Mouse (Mus musculus) midbrain, embryonic 15.5 days (tissue): ENCODE results near the gene Akap13. TPM values are rescaled to one million over a fixed set of nuclear protein-coding genes. Genes with fewer than 3 reads are reported as not detected.

Source experiments
- ATAC-seq: fragments of 200-750 bp; cut with Nextera tagmentation; replicated peaks from 2 replicates; pipeline ENCODE4 v1.8.0; 2017; ENCODE audit warnings: moderate TSS enrichment
- H3K27ac ChIP-seq: fragments of 300-500 bp; sonication (generic); 2 replicates; pipeline ENCODE4 v1.5.1; 2015; ENCODE audit warnings: mild to moderate bottlenecking, inconsistent platforms
- H3K27me3 ChIP-seq: fragments of 300-500 bp; sonication (generic); replicated peaks from 2 replicates; pipeline ENCODE4 v1.6.1; 2015; ENCODE audit warnings: inconsistent platforms
- H3K36me3 ChIP-seq: fragments of 300-500 bp; sonication (generic); replicated peaks from 2 replicates; pipeline ENCODE4 v1.6.1; 2015; ENCODE audit warnings: inconsistent platforms
- H3K4me1 ChIP-seq: fragments of 300-500 bp; sonication (generic); 2 replicates; pipeline ENCODE4 v1.6.1; 2015; ENCODE audit warnings: inconsistent platforms
- H3K4me2 ChIP-seq: fragments of 300-500 bp; sonication (generic); 2 replicates; pipeline ENCODE4 v1.6.1; 2015; ENCODE audit warnings: inconsistent platforms, mild to moderate bottlenecking, moderate library complexity
- H3K4me3 ChIP-seq: fragments of 300-500 bp; sonication (generic); 2 replicates; pipeline ENCODE4 v1.5.1; 2015; ENCODE audit warnings: mild to moderate bottlenecking, inconsistent platforms
- H3K9ac ChIP-seq: fragments of 300-500 bp; sonication (generic); 2 replicates; pipeline ENCODE4 v1.6.1; 2015; ENCODE audit warnings: mild to moderate bottlenecking, inconsistent platforms
- H3K9me3 ChIP-seq: fragments of 300-500 bp; sonication (generic); 2 replicates; pipeline ENCODE4 v1.6.1; 2016; ENCODE audit warnings: inconsistent platforms
- WGBS: fragments of 180-500 bp; shearing (Covaris S2); methylation state at CpG from one replicate; pipeline ENCODE4 v1.1.7; 2015; ENCODE audit warnings: mixed read lengths; 5-methylcytosine and 5-hydroxymethylcytosine counted together
- polyA plus RNA-seq: library from polyadenylated mRNA; unstranded; fragments of >200 nt; fragmentation: Nextera tagmentation; extraction: Ambion mirVana; gene quantifications from 2 replicates; pipeline ENCODE4 v1.2.1, GENCODE M21; 2015

The Akap13 gene
- polyA plus RNA-seq, 1 experiment from 2014 or later, result 16.1 TPM

- Histone ChIP-seq H3K4me2 (no peak overlapping the region), H3K4me1 (no peaks in the 10 kb centered on the region), H3K36me3 (no peaks in the 10 kb centered on the region), H3K27ac (no peak overlapping the region), H3K9ac (no peak overlapping the region), H3K27me3 (no peaks in the 10 kb centered on the region), H3K9me3 (no peaks in the 10 kb centered on the region), H3K4me3 (no peak overlapping the region)
- no peak for ATAC-seq
- 92% methylated on average over 3 of the region's 3 CpGs for WGBS
These were observed 232.8 kb downstream of the Akap13 start for GRCm38 (mm10) chr7:75688144-75688543.

GRCm38 (mm10) chr7:75694777-75695176 is 239.4 kb downstream of the Akap13 start:
- 83% methylated on average over 5 of the region's 5 CpGs for WGBS
- Histone ChIP-seq H3K4me2 (no peak overlapping the region), H3K27ac (no peak overlapping the region), H3K4me3 (no peak overlapping the region), H3K4me1 (no peaks in the 10 kb centered on the region), H3K27me3 (no peaks in the 10 kb centered on the region), H3K36me3 (no peaks in the 10 kb centered on the region), H3K9ac (no peak overlapping the region), H3K9me3 (no peaks in the 10 kb centered on the region)
- no peak for ATAC-seq

GRCm38 (mm10) chr7:75699836-75700235 is 244.5 kb downstream of the Akap13 start:
- Histone ChIP-seq H3K27ac (no peak overlapping the region), H3K36me3 (no peaks in the 10 kb centered on the region), H3K4me2 (no peak overlapping the region), H3K27me3 (no peaks in the 10 kb centered on the region), H3K4me3 (no peak overlapping the region), H3K9ac (no peak overlapping the region), H3K4me1 (no peaks in the 10 kb centered on the region), H3K9me3 (no peaks in the 10 kb centered on the region)
- 88% methylated on average over 5 of the region's 5 CpGs for WGBS
- ATAC-seq, result no peak

GRCm38 (mm10) chr7:75700771-75701345 is 245.5 kb downstream of the Akap13 start:
- Histone ChIP-seq H3K4me1 (no peaks in the 10 kb centered on the region), H3K4me2 (no peak overlapping the region), H3K9ac (no peak overlapping the region), H3K36me3 (no peaks in the 10 kb centered on the region), H3K27me3 (no peaks in the 10 kb centered on the region), H3K27ac (no peak overlapping the region), H3K9me3 (no peaks in the 10 kb centered on the region), H3K4me3 (no peak overlapping the region)
- ATAC-seq, result no peak
- 92% methylated on average over 10 of the region's 10 CpGs for WGBS

GRCm38 (mm10) chr7:75701761-75702160 is 246.4 kb downstream of the Akap13 start:
- Histone ChIP-seq H3K9me3 (no peaks in the 10 kb centered on the region), H3K27ac (no peak overlapping the region), H3K4me1 (no peaks in the 10 kb centered on the region), H3K9ac (no peak overlapping the region), H3K4me2 (no peak overlapping the region), H3K4me3 (no peak overlapping the region), H3K36me3 (no peaks in the 10 kb centered on the region), H3K27me3 (no peaks in the 10 kb centered on the region)
- WGBS, result 87% methylated on average over 7 of the region's 7 CpGs
- ATAC-seq, result no peak

GRCm38 (mm10) chr7:75702368-75702767 is 247.0 kb downstream of the Akap13 start:
- Histone ChIP-seq H3K27ac (no peak overlapping the region), H3K9me3 (no peaks in the 10 kb centered on the region), H3K4me3 (no peak overlapping the region), H3K4me1 (no peaks in the 10 kb centered on the region), H3K27me3 (no peaks in the 10 kb centered on the region), H3K4me2 (no peak overlapping the region), H3K36me3 (no peaks in the 10 kb centered on the region), H3K9ac (no peak overlapping the region)
- 94% methylated on average over 3 of the region's 3 CpGs for WGBS
- ATAC-seq, result no peak

- WGBS, result 87% methylated on average over 3 of the region's 3 CpGs
- Histone ChIP-seq H3K4me2 (no peak overlapping the region), H3K9ac (no peak overlapping the region), H3K9me3 (no peaks in the 10 kb centered on the region), H3K27ac (no peak overlapping the region), H3K36me3 (no peaks in the 10 kb centered on the region), H3K27me3 (no peaks in the 10 kb centered on the region), H3K4me3 (no peak overlapping the region), H3K4me1 (no peaks in the 10 kb centered on the region)
- ATAC-seq, result no peak
These were observed 247.8 kb downstream of the Akap13 start for GRCm38 (mm10) chr7:75702966-75703645.

- Histone ChIP-seq H3K36me3 (no peaks in the 10 kb centered on the region), H3K9ac (no peak overlapping the region), H3K9me3 (no peaks in the 10 kb centered on the region), H3K4me1 (no peaks in the 10 kb centered on the region), H3K4me3 (no peak overlapping the region), H3K4me2 (no peak overlapping the region), H3K27me3 (no peaks in the 10 kb centered on the region), H3K27ac (no peak overlapping the region)
- no peak for ATAC-seq
- 95% methylated on average over 6 of the region's 6 CpGs for WGBS
These were observed 249.5 kb downstream of the Akap13 start for GRCm38 (mm10) chr7:75704862-75705261.

GRCm38 (mm10) chr7:75709936-75710335 is 254.6 kb downstream of the Akap13 start:
- 96% methylated on average over 4 of the region's 4 CpGs for WGBS
- Histone ChIP-seq H3K27me3 (no peaks in the 10 kb centered on the region), H3K36me3 (no peaks in the 10 kb centered on the region), H3K9me3 (no peaks in the 10 kb centered on the region), H3K9ac (no peak overlapping the region), H3K4me2 (no peak overlapping the region), H3K27ac (no peak overlapping the region), H3K4me3 (no peak overlapping the region), H3K4me1 (no peaks in the 10 kb centered on the region)
- no peak for ATAC-seq

GRCm38 (mm10) chr7:75710920-75711319 is 255.6 kb downstream of the Akap13 start:
- H3K9me3 ChIP-seq, result no peaks in the 10 kb centered on the region
- H3K4me1 ChIP-seq, result no peaks in the 10 kb centered on the region
- H3K9ac ChIP-seq, result no peak overlapping the region
- H3K27me3 ChIP-seq, result no peaks in the 10 kb centered on the region
- H3K4me2 ChIP-seq, result no peak overlapping the region
- H3K36me3 ChIP-seq, result no peaks in the 10 kb centered on the region
- 91% methylated on average over 6 of the region's 6 CpGs for WGBS
- H3K27ac ChIP-seq, result no peak overlapping the region
- ATAC-seq, result no peak
- no peak overlapping the region for H3K4me3 ChIP-seq

GRCm38 (mm10) chr7:75711436-75711835 is 256.1 kb downstream of the Akap13 start:
- ATAC-seq, result no peak
- 68% methylated on average over 2 of the region's 2 CpGs for WGBS

GRCm38 (mm10) chr7:75712808-75713207 is 257.5 kb downstream of the Akap13 start:
- no peaks in the 10 kb centered on the region for H3K27me3 ChIP-seq
- no peaks in the 10 kb centered on the region for H3K4me1 ChIP-seq
- WGBS, result 68% methylated on average over 2 of the region's 2 CpGs
- no peaks in the 10 kb centered on the region for H3K36me3 ChIP-seq
- no peak overlapping the region for H3K9ac ChIP-seq
- no peak for ATAC-seq
- H3K27ac ChIP-seq, result no peak overlapping the region
- H3K4me3 ChIP-seq, result no peak overlapping the region
- no peaks in the 10 kb centered on the region for H3K9me3 ChIP-seq
- no peak overlapping the region for H3K4me2 ChIP-seq

More at GRCm38 (mm10) chr7:75711436-75711835, 256.1 kb downstream of the Akap13 start:
- H3K27ac ChIP-seq, result no peak overlapping the region
- H3K27me3 ChIP-seq, result no peaks in the 10 kb centered on the region
- H3K9me3 ChIP-seq, result no peaks in the 10 kb centered on the region
- H3K36me3 ChIP-seq, result no peaks in the 10 kb centered on the region
- H3K4me2 ChIP-seq, result no peak overlapping the region
- H3K4me3 ChIP-seq, result no peak overlapping the region
- H3K4me1 ChIP-seq, result no peaks in the 10 kb centered on the region
- H3K9ac ChIP-seq, result no peak overlapping the region

- H3K4me3 ChIP-seq, result no peak overlapping the region
- 94% methylated on average over 5 of the region's 5 CpGs for WGBS
- H3K4me2 ChIP-seq, result no peak overlapping the region
- no peaks in the 10 kb centered on the region for H3K27me3 ChIP-seq
- ATAC-seq, result no peak
- no peak overlapping the region for H3K27ac ChIP-seq
- H3K36me3 ChIP-seq, result no peaks in the 10 kb centered on the region
- H3K9ac ChIP-seq, result no peak overlapping the region
- H3K9me3 ChIP-seq, result no peaks in the 10 kb centered on the region
- no peaks in the 10 kb centered on the region for H3K4me1 ChIP-seq
These were observed 258.6 kb downstream of the Akap13 start for GRCm38 (mm10) chr7:75713959-75714358.
